Mouse (Mus musculus): ENCODE results near the gene Arsa. TPM values are rescaled to one million over a fixed set of nuclear protein-coding genes. Genes with fewer than 3 reads are reported as not detected.
"Not testable (repeated sequence)": the region's sequence is repeated elsewhere in the genome, so short reads cannot be mapped to it uniquely, and the experiment has no call there.

The Arsa gene
- polyA plus RNA-seq, 3 experiments from 2014 or later = 4.9 to 12.1 (median 6.8) TPM

DNA sequence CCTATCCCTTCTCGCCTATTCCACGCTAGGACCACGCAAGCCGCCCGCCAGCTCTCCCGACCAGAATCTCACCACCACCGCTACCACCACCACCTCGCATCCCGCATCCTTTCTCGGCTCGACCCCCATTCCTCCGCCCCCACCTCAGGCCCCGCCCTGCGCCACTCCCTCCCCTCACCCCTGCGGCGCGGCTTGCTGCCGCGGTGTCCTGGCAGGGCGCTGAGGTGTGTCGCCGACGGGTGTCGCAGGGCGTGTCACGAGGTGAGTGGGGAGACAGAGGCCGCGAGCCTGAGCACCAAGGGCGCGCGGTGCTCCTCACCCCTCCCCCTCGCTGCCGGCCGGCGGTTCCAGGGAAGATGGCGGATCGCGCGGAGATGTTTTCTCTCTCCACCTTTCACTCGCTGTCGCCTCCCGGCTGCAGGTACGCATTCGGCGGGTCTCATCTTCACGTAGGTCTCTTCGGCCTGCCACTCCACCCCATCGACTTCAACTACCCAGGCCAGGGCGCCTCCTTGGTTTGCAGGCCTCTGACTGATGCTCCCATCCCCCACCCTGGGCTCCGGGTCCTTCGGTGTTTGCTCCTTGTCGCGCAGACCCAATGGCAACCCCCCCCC, 23.3 kb downstream of the Arsa start, which contains the start of gene Mapk8ip2:
Gene Mapk8ip2 (plus strand): TSS at position 49 of the 614 bp plus-strand sequence.
- ATAC-seq = no peak

DNA sequence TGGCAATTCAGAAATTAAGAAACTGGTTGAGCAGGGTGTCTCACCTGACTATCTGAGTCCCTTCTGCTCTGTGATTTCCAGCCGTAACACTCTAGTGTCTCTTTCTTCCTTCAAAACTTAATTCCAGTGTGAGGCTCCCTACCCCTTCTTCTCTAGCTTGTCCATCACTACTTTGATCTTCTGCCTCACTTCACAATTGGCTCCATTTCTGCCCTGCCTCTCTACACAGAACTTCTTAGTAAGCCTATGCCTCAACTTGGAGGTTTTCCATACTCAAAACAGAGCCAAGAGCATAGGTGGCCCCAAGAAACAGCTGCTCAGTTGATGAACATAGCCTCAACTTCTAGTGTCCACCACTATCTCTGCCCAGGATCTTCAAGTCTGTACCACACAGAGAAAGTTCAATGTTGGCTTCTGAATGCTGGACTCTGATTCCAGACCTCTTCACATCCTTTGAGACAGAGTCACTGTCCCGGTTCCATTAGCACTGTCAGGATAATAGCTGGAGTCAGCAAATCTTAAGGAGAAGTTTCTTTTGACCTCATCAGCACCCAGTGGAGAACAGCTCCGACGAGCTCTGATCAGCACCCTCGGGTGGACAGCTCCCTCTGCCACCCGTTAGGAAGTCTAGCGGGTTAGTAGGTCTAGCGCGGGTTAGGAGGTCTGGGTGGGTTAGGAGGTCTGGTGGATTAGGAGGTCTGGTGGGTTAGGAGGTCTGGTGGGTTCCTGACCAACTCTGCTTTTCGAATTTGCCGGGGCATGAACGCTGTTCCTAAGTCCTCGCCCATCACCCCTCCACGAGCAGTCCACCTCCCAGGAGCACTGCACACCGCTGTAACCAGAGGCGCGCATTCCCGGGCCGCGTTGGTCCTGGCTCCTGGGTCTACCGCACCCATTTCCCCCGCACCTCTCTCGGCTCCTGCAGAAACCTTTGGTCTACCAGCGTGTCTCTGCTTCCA, 24.0 kb downstream of the Arsa start:
- no peak for ATAC-seq

DNA sequence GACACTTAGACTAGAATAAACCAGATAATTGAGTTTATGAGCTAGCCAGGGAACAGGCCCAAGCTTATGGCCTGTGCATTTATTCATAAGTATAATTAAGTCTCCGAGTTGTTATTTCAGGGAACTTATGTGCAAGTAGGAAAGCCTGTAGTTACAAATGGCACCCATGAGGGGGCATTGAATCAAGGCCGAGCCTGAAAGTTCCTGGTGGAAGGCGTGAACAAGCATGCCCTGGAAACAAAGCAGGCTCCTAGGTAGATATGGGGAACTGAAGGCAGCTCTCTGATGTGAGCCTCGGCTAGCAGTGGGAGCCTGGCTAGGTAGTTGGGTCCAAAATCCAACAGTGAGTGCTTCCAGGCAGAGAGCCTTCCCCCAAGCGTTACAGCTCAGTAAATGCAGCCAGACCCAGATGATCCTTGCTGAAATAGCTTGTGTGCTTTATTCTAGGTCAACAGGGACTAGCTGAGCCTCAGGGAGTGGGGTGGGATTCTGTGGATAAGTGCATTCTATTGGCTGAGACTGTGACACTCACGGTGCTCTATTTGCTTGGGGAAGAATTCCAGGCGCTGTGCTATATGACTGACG, 34.6 kb downstream of the Arsa start:
- no peak for ATAC-seq

DNA sequence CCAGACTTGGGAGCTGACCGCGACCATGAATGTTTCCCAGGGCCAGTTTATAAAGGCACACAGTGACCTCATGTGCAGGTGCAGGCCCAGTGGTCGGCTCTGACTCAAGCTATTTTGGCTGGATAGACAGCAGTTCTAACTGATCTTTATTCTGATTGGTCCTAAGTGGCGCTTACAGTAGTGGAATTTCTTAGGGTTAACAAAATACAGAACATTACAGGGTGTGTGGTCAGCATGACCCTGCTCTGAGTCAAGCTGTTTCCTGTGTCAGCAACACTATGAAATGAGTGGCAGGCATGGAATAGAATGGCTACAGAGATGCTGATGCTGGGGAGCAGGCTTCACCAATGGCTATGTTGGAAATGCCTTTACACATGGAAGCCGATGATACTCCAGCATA, 41.3 kb downstream of the Arsa start:
- ATAC-seq = no peak

DNA sequence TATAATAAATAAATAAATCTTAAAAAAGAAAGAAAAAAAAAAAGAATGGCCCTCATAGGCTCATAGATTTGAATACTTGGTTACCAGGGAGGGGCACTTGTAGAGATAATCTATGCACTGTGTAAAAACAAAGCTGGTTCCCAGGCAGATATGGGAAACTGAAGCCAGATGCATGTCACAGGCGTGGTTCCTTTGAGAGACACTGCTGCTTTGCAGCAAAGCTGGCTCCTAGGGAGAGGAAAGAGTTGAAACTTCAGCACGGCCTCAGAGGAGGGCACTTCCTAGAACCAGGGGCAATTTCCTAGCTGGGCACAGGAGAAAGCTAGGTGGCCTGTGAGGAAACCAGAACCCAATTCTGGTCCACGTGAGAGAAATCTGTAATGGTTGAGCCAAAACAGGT, 43.1 kb downstream of the Arsa start:
- ATAC-seq = no peak

DNA sequence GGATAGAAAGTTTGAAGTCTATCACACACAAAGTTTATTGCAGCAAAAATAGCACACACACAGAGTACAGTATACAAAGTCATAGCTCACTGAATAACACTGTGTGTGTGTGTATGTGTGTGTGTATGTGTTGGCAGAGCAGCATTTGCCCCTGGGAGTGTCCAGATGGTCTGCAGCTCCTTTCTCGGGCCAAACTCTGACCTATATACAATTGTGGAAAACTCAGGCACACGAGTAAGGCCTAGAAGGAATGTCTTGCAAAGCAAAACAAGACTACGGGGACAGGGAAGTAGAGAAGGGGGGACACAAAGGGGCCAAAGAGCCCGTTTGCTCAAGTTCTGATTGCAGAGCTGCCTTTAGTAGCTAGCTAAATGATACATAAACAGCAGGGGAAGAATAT, 44.3 kb downstream of the Arsa start:
- no peak for ATAC-seq

DNA sequence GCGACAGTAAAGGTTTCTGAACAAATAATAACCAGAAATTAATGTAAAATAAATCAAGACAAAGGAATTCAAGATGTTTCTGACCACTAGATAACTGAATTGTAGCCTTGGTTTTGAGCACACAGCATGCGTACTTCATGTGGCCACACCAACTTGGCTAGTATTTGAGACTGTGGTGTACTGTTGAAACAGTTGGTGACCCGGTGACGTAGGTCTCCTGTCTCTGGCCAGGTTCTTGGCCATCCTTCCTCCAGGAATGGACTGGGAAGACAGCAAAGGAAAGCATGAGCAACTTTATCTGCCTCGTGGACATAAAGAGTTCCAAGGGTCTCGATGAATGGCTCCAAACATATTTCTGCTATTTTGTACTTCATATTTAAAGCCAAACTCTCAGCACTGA, 45.4 kb downstream of the Arsa start:
- ATAC-seq = no peak

DNA sequence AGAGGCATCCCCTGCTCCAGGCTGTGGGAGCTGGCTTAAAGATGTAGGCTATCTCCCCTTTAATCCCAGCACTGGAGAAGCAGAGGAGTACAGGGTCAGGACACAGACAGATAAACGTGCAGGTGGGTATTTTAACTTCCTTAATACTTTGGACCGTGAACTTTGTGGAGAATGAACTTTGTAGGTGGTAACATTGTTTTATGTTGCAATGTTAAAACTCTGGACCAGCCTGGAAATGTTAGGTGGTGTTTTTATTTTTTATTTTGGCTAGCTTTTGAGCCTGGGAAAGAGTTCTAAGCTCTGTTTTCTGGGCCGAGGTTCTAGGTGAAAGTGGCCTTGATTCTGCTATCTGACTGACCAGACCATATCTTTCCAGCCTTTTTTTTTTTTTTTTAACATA, 46.0 kb downstream of the Arsa start:
- ATAC-seq = no peak

DNA sequence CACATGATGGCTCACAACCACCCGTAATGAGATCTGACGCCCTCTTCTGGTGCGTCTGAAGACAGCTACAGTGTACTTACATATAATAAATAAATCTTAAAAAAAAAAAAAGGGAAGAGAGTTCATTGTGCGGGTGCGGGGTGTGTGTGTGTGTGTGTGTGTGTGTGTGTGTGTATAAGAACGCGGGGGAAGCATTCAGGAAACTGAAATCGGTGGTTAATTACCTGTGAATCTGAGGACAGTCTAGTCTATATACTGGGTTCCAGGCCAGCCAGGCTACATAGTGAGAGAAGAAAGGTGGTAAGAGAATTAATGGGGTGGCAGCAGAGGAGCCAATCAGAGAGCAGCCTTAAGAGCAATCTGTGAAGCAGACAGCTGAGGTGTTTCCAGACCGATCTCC, 46.5 kb downstream of the Arsa start:
- ATAC-seq = not testable (repeated sequence)

DNA sequence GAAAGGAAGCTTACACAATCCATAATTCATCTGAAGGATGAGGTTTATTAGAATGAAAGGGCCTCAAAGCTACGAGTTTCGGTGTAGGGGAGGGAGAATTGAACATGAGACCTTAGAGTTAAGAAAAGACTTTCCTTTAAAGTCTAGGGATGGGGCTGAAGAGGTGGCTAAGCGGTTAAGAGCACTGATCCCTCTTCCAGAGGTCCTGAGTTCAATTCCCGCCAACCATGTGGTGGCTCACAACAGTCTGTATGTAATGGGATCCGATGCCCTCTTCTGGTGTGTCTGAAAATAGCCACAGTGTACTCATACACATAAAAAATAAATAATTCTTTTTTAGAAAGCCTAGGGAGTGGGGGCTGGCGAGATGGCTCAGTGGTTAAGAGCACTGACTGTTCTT, 46.9 kb downstream of the Arsa start:
- ATAC-seq = no peak

DNA sequence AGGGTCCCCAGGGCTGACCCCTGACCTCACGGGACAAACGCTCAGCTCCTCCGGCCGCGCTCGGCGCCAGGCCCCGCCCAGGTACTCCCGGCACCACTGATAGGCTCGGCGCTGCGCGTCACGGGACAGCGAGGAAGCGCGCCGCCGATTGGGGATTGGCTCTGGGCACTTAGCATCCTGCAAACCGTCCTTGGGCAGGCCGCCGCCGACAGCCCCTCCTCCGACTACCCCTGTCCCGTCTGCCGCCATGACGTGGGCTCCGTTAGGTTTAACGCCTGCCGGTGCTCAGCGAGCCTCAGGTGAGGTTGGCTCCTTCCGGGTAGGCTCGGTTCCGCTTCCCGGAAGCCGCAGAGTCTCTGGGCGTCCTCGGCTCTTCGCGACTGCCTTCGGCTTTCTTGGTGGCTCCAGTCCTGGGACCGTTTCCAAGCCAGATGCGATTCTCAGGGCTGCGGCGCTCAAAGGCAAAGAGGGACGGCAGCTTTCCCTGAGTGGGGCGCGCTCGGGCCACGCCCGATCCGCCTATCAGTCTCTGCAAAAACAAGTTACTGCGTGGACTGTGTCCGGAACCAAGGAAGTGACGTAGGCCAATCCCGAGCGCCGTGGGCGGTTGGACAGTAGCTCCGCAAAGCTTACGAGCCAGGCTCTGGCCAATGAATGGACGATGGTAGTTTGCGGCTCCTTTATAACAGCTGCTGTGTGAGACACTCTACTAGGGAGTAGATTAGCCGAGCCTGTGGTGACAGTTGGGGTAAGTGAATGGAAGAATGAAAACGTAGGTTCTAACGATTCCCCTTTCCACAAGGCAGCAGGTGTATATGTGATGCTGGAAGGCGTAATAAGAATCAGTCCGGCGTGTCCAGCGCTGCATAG, 47.6 kb downstream of the Arsa start, which contains the start of the genes C730034F03Rik, Gm44502 and Chkb:
Gene C730034F03Rik (plus strand): TSS at position 238 of the 870 bp plus-strand sequence.
Gene Gm44502 (minus strand): TSS at position 345 of the 870 bp plus-strand sequence.
Gene Chkb (minus strand): TSS at position 557 of the 870 bp plus-strand sequence.
- ATAC-seq = peak; percentile 92

DNA sequence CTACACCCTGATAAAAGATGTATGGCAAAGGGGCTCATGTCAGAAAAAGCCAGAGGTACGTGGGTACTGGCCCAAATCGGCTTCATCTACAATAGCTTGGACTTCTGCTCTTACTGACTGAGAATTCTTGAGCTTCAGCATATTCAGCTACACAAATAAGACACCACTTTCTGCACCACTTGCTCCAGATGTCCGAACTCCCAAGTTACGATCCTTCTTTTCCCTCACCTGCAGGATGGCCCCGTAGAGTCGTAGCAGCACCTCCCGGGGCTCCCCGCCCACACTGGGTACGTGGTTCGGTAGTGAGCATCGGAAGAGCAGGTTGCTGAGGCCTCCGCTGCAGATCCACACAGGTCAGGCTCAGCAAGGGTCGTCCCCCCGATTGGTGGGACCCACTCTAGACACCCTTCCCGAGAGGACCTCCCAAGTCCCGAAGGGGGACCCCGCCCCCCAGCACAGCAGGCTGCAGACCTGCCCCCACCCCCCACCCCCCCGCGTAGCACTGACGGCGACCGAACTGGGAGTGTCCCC, 48.3 kb downstream of the Arsa start:
- ATAC-seq = peak; percentile 1

DNA sequence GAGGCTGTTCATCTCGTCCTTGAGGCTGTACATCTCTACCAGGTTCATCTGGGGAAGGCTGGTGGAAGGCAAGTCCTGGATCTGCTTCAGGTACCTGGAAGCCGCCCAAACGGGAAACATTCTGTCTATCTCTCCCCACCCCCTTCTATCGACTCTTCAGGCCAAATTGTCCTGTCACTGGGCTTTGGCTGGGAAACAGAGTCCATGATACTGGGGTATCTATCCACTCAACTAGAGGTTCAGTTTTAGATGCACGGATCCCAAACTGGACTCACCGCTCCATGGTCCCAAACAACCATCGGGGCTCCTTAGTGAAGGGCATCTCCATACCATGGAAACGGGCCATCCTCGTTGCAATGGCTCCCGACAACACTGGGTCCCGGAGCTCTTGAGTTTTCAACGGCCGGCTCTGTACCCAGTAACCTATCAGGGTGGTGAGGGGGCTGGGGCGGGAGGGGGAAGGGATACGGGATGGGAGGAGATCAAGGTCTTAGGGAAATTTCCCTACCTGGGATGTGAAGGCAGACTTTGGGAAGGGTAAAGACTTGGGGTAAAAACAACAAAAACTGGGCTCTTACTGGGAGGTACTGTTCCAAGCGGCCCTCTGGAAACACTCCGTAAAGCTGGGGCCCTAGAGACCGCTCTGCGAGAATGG, 49.0 kb downstream of the Arsa start:
- ATAC-seq = no peak

DNA sequence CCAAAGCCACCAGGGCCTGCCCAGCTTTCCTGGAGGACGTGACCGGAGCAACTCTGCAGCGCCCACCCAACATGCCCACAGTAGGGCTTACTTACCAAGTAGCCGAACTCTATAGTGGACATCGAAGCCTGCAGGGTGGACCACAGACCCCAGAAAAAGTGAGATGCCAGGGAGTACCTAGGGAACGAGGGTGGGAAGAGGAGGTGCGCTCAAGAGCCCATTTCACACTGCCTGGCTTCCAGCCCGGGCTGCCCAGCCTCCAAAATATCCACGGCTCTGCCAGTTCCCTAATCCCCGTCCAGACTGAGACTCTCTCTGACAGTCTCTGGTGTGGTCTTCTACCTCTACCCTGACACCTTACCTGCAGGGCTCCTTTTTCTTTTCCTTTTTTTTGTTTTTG, 50.5 kb downstream of the Arsa start:
- no peak for ATAC-seq

DNA sequence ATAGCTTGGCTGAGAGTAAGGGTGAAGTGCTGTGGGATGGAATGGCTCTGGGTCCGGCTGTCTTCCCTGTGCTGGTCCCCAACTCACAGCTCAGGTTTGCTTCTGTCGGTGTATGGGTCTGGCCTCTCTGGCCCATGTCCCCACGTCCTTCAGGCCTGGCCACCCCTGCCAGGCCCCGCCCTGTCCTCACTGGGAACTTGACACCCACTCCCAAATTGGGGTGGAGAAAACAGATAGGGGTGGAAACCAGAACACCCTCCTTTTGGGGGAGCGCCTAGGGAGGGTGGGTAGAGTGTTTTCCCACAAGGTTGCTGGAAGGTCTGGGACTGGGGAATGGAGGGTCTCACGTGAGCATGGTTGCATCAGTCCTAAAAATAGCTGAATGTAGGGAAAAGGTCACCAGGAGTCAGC, 51.5 kb downstream of the Arsa start, which contains the start of gene Cpt1b:
Gene Cpt1b (minus strand): TSS at position 153 of the 411 bp plus-strand sequence.
- ATAC-seq = no peak

DNA sequence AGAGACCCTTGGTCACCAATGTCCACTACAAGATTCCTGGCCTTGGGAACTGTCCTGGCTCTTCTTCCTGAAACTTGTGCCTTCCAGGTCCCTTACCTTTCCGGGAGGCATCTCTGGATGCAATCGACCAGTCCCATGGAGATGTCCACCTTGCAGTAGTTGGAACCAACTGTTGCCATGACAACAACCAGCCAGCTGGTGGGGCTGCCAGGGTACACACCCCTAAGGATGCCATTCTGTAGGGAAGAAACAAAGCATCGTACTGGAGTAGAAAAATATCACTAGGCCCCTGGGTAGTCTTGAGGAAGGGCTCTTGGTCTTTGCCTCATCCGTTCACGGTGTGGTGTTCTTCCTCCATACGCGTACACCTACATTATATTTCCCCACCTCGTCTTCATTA, 52.6 kb downstream of the Arsa start:
- no peak for ATAC-seq

Other genes with a start within 250 kb of the Arsa start
- gene Sbf1, start 162.1 kb downstream of the Arsa start, polyA plus RNA-seq (2017; shearing (Covaris generic)) = 100 to 1,000 TPM in 2 of 3 experiments, 10 to 100 TPM in 1; 63.2 to 112 (median 106) TPM
- gene Adm2, start 154.7 kb downstream of the Arsa start, polyA plus RNA-seq (2017; shearing (Covaris generic)) = not detected
- gene Miox, start 143.0 kb downstream of the Arsa start, polyA plus RNA-seq (2017; shearing (Covaris generic)) = not detected
- 10 to 100 TPM; 24.7 to 44.0 (median 34.7) TPM for gene Lmf2, start 121.8 kb downstream of the Arsa start, polyA plus RNA-seq (2017; shearing (Covaris generic))
- 100 to 1,000 TPM; 145 to 237 (median 180) TPM for gene Ncaph2, start 121.7 kb downstream of the Arsa start, polyA plus RNA-seq (2017; shearing (Covaris generic))
- gene Sco2, start 103.6 kb downstream of the Arsa start, polyA plus RNA-seq (2017; shearing (Covaris generic)) = 1 to 10 TPM in 1 of 3 experiments, under 1 TPM in 1, not detected in 1; 0.82 to 3.4 TPM
- under 1 TPM in 2 of 3 experiments, not detected in 1; 0.94 to 0.99 TPM for gene Tymp, start 100.4 kb downstream of the Arsa start, polyA plus RNA-seq (2017; shearing (Covaris generic))
- 1 to 10 TPM in 2 of 3 experiments, under 1 TPM in 1; 0.41 to 2.0 (median 1.8) TPM for gene Odf3b, start 98.1 kb downstream of the Arsa start, polyA plus RNA-seq (2017; shearing (Covaris generic))
- under 1 TPM in 1 of 3 experiments, not detected in 2; 0.08 TPM for gene Klhdc7b, start 92.5 kb downstream of the Arsa start, polyA plus RNA-seq (2017; shearing (Covaris generic))
- gene Syce3, start 66.9 kb downstream of the Arsa start, polyA plus RNA-seq (2017; shearing (Covaris generic)) = not detected
- under 1 TPM; 0.15 to 0.82 (median 0.45) TPM for gene Cpt1b, start 51.6 kb downstream of the Arsa start, polyA plus RNA-seq (2017; shearing (Covaris generic))
- gene C730034F03Rik, start 47.8 kb downstream of the Arsa start, polyA plus RNA-seq (2017; shearing (Covaris generic)) = 1 to 10 TPM; 4.2 to 7.1 (median 6.1) TPM
- under 1 TPM in 1 of 3 experiments, not detected in 2; 0.28 TPM for gene Gm44502, start 47.7 kb downstream of the Arsa start, polyA plus RNA-seq (2017; shearing (Covaris generic))
- 10 to 100 TPM; 45.1 to 62.2 (median 57.2) TPM for gene Chkb, start 47.5 kb downstream of the Arsa start, polyA plus RNA-seq (2017; shearing (Covaris generic))
- gene Mapk8ip2, start 23.5 kb downstream of the Arsa start, polyA plus RNA-seq (2017; shearing (Covaris generic)) = under 1 TPM in 2 of 3 experiments, not detected in 1; 0.08 to 0.40 TPM
- gene Shank3, start 22.2 kb upstream of the Arsa start, polyA plus RNA-seq (2017; shearing (Covaris generic)) = not detected
- not detected for gene Acr, start 90.9 kb upstream of the Arsa start, polyA plus RNA-seq (2017; shearing (Covaris generic))
- 1 to 10 TPM; 1.5 to 2.2 (median 1.5) TPM for gene Rabl2, start 114.5 kb upstream of the Arsa start, polyA plus RNA-seq (2017; shearing (Covaris generic))